Mouse (Mus musculus): ENCODE results near the gene Herc6. TPM values are rescaled to one million over a fixed set of nuclear protein-coding genes. Genes with fewer than 3 reads are reported as not detected.

Gene Herc6
- total RNA-seq, 1 experiment from 2014 or later = 19.4 TPM

GRCm38 (mm10) chr6:57702743-57703499, 122.1 kb downstream of the Herc6 start:
- peak; percentile 96 for ATAC-seq (replicated peaks; ENCODE audit: insufficient number of reproducible peaks, low FRiP score, low TSS enrichment, poor library complexity, severe bottlenecking)

GRCm38 (mm10) chr6:57703703-57704102, 122.9 kb downstream of the Herc6 start:
- no peak for ATAC-seq (replicated peaks; ENCODE audit: insufficient number of reproducible peaks, low FRiP score, low TSS enrichment, poor library complexity, severe bottlenecking)

GRCm38 (mm10) chr6:57706721-57707120, 125.9 kb downstream of the Herc6 start:
- no peak for ATAC-seq (replicated peaks; ENCODE audit: insufficient number of reproducible peaks, low FRiP score, low TSS enrichment, poor library complexity, severe bottlenecking)

- 0 out of 2 replicates have a peak, but pooled peaks have one; percentile 25 for ATAC-seq (replicated peaks; ENCODE audit: insufficient number of reproducible peaks, low FRiP score, low TSS enrichment, poor library complexity, severe bottlenecking)
Observed at GRCm38 (mm10) chr6:57711726-57712125, 130.9 kb downstream of the Herc6 start.

Other genes starting within 250 kb of the Herc6 start
- not detected in 3 replicates for gene Vmn1r17, start 217.3 kb upstream of the Herc6 start, total RNA-seq (2017)
- not detected in 3 replicates for gene Vmn1r18, start 185.2 kb upstream of the Herc6 start, total RNA-seq (2017)
- gene Vmn1r19, start 177.2 kb upstream of the Herc6 start, total RNA-seq (2017) = not detected in 3 replicates
- not detected in 3 replicates for gene Vmn1r20, start 152.1 kb upstream of the Herc6 start, total RNA-seq (2017)
- 11.2 to 50.5 TPM (median 12.1 TPM) in 3 replicates for gene Ppm1k, start 45.5 kb upstream of the Herc6 start, total RNA-seq (2017)
- 15.8 to 17.8 TPM (median 16.6 TPM) in 3 replicates for gene Pyurf, start 111.1 kb downstream of the Herc6 start, total RNA-seq (2017)
- gene Lancl2, start 121.5 kb downstream of the Herc6 start, total RNA-seq (2017) = 6.5 to 16.1 TPM (median 9.9 TPM) in 3 replicates
- gene Vopp1, start 244.2 kb downstream of the Herc6 start, total RNA-seq (2017) = 79.4 to 117 TPM (median 88.8 TPM) in 3 replicates

Measured in monocyte, adult 5-6 weeks (primary cell).